Mouse (Mus musculus): ENCODE data around the gene Myh6.
"Not testable (repeated sequence)": the region's sequence is repeated elsewhere in the genome, so short reads cannot be mapped to it uniquely, and the experiment has no call there.

Myh6 gene

DNA sequence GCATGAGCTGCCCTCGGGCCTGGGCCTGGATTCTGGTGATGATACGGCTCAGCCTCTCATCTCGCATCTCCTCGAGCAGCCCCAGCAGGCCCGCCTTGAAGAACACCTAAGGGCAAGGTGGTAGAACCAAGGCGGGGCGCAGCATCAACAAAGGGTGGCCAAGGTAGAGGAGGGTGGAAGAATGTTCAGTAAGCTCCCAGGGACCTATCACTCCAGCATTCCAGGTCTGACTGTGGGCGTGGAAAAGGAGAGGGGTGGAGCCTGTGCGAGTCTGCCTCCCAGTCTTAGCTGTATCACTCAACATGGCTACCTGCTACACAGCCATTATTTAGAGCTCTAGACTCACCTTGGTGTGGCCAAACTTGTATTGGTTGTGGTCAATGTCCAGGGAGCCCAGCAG lies 10.2 kb downstream of the Myh6 start:
- DNase-seq (ENCODE audit: low spot score), result no peak

DNA sequence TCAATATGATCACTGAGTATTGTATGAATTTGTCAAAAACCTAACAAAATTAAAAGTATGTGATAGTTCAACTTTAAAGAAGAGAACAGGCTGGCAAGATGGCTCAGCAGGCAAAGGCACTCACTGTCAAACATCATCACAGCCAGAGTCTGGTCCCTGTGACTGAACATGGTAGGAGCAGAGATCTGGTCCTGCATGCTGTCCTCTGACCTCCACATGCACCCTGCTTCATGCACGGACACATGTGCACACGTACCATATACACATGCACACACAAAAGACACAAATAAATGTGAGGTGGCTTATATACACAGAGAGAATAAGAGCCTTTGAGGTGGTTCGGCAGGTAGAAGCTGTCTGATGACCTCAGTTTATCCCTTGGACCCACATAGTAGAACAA lies 11.2 kb downstream of the Myh6 start:
- no peak for DNase-seq (ENCODE audit: low spot score)

DNA sequence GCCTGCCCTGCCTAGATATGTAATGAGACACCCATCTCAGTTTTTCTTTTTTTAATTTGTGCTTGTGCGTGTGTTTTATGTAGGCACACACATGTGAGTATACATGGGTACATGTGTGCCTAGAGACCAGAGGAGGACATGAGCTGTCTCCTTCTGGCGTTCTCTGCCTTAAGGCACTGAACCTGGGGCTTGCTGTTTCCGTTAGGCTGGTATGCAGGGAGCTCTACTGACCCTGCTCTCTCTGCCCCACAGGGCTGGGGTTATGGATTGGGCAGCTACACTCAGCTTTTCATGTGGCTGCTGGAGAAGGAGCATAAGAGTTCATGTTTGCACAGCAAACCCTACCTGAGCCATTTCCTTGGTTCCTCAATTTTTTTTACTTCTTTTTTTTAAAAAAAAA lies 12.3 kb downstream of the Myh6 start:
- no peak for DNase-seq (ENCODE audit: low spot score)

DNA sequence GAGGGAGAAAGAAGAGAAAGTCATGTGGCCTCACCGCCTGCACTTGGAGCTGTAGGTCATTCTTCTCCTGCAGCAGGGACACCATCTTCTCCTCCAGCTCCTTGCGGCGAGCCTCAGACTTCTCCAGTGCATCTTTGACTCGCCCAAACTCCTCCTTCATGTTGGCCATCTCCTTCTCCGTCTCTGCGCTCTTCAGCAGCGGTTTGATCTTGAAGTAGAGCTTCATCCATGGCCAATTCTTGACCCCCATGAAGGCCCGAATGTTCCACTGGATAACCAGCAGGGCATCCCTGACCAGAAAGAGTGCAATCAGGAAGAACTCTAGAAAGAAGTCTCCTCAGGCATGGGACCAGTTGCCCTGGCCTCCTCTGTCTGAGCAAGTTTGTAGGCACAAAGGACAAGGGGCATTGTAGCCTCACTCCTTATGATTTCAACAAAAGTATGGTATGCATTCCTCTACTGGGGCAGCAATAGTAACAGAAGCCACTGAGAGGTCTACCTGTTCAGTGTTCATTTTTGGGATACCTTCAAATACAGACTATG lies 13.0 kb downstream of the Myh6 start:
- no peak for DNase-seq (ENCODE audit: low spot score)

DNA sequence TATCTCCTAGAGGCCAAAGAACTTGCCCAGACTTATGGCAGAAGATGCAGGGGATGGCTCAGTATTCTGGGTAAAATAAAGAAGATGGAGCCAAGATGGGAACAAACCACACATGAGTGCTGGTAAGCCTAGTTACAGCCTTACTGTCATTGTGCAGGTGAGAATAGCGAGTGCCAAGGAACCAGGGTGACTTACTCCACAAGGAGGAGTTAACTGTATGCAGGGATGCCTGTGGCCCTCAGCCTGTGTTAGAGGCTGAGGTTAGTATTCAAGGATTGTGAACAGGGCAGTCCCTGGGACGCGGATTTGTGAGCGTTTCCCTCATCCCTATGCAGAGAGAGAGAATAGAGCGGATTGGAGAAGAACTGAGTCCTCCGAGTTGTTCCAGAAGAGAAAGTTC lies 15.1 kb downstream of the Myh6 start:
- DNase-seq (ENCODE audit: low spot score), result no peak

DNA sequence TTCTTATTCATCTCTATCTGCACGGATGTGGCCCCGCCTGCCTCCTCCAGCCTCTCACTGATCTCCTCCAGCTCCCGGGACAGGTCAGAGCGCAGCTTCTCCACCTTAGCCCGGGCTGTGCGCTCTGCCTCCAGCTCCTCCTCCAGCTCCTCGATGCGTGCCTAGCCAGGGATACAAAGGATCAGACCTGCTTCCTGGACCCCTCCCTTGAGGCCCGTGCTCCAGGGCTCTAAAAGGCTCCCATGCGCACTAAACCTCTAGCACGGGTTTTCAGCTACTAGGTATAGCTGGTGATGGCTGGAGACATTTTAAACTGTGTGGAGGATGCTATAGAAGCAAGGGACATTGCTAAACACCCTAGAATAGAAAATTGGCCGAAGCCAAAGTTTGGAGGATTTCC lies 16.2 kb downstream of the Myh6 start:
- no peak for DNase-seq (ENCODE audit: low spot score)

DNA sequence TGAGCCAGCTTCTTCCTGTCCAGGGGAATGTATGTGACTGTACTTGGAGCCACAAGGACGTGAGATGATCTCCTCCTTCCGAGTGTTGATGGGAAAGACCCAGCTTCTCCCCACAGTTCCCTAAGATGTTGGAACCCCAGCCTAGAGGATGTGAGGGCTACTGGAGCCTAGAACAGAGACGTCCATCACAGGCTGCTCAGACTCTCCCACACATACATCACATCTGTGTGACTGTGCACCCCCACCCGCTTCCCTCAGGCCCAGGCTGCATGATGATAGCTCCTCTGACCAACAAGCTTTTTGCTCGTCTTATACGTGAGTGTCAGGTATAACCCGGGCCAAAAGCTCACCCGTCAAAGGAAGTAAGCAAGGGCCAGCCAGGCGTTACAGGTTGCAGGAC lies 17.9 kb downstream of the Myh6 start:
- no peak for DNase-seq (ENCODE audit: low spot score)

DNA sequence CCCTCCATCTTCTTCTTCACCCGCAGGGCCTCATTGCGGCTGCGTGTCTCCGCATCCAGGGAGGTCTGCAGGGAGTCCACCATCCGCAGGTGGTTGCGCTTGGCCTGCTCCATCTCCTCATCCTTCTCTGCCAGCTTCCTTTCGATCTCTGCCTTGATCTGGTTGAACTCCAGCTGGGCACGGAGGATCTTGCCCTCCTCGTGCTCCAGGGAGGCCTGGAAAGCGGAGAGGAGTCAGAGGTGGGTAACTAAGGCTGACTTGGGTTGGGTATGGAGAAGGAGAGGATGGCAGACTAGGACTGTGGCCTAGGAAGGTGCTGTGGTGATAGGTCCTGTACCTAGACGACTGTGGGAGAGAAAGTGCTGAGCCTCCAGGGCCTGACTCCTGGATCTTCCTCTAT lies 19.7 kb downstream of the Myh6 start:
- DNase-seq (ENCODE audit: low spot score), result not testable (repeated sequence)

DNA sequence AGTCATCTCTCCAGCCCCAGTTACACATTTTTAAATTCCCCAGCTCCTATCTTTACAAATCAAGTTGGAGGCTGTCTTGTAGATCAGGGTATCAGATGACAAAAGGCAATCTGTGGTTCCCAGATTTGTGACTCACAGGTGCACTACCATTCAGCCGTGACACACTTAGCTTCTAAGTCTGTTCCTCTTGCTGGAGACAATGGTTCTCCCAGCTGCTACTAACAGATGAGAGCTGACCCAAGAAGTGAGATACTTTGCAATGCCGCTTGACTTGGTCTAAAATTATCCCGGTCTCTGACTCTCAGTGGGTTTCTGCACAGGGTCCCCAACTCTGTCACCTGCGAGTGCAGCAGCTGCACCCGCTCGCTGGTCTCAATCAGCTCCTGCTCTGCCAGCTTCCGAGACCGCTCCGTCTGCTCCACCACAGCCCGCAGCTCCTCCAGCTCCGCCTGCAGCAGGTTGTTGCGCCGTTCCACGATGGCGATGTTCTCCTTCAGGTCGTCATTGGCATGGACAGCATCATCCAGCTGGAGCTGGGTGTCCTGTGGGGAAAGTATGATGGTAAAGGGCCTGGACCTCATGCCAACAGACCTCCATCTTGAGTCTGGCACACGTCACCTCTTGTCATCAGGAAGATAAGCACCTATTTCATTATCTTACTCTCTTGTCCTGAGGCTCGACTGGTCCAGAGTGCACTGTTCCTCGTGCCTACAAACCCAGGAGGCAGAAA lies 20.6 kb downstream of the Myh6 start:
- no peak for DNase-seq (ENCODE audit: low spot score)

DNA sequence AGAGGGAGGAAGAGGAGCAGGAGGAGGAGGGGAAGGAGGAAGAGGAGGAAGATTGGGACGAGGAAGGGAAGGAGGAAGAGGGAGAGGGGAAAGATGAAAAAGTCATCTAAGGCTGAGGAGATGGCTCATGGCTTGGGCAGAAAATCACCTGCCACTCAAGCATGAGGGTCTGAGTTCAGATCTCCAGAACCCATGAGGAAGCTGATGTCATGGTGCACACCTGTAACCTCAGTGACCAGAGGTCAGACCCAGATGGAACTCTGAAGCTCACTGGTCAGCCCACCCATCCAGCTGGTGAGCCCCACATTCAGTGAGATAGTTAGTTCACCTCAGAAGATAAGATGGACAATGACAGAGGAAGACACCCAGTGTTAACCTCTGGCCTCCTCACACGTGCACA lies 21.8 kb downstream of the Myh6 start:
- no peak for DNase-seq (ENCODE audit: low spot score)

DNA sequence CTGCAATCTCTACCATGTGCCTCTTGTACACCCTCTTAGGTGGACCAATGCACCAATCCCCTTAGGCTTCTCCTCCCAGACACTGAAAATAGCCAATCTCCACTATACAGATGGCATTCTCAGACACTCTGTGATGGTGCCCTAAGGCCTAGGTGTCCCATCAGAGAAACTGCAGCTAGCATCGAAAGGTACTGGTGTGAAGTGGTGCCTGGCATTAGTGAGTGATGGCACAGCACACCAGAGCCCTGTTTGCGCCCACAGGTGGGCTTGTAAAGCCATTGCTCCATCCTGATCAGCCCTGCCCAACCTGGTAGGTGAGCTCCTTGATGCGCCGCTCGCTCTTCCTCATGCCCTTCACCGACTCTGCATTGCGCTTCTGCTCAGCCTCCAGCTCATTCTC lies 22.8 kb downstream of the Myh6 start:
- no peak for DNase-seq (ENCODE audit: low spot score)

DNA sequence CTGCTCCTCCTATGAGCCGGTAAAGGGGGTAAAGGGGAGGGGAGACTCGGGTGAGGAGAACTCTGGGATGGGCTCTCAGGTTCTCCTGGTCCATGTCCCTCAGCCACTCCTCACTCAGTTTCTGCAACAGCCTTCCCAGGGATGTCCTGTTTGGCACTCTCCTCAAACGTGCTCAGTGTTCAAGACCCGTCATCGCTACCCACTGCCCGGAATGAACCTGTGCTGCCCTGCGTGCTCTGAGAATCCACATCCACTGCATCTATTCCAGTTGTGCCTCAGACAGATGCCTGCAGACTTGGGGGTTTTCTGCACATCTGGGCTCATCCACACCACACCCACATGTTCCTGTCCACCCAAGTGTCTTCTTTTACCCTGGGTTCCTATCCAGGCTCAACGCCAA lies 24.2 kb downstream of the Myh6 start:
- no peak for DNase-seq (ENCODE audit: low spot score)

DNA sequence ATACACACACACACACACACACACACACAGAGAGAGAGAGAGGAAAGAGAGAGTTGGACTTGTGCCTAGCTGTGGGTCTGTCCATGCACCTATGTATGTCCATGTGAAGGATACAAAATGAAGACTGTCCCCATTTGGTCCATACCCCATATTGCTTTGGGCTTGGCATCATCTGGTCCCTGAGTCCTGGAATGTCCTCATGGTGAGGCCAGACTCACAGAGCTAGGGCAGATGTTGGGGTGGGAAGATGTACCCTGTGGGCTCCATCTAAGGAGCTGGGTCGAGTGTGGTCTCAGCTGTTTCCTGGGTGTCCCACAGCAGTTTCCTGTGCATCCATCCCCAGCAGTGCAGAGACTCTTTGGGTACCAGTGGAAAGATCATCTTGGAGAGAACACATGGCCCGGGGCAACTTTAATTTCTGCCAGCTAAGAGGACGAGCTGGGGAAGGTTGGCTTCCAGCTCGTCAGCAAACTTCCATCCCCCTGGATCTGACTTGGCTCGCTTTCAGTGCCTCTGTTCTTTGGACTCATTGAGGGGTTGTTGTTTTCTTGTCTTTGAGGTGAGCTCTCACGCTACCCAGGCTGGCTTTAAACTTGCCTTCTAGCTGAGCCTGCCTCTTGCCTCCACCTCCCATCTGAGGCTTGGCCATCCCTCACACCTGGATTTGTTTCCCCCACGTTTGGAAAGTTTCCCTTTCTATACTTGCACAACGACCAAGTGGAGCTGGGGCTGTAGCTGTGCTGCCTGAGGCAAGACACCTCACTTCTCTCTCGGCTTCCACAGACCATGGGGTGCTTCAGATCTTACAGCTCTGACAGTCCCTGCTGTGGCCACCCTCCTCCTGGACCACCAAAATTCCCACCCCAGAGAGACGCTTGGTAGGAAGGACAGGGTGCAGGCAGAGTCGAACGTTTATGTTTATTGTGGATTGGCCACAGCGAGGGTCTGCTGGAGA lies 25.4 kb downstream of the Myh6 start:
- DNase-seq (ENCODE audit: low spot score), result no peak

DNA sequence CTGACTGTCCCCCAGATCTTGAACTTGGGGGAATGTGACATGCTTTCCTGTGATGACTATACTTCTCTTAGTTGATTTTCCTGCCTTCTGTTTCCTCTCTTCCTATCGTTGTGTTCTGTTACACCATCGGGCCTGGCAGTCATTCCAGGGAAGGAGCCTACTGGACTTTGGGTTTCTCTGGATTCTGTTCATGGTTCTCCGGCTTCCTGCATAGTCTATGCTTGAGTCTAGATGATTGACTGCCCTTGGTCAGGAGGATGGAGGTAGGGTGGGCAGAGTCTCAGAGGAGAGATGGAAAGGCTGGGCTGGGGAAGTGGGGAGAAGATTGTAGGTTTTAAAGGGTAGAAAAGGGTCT lies 26.6 kb downstream of the Myh6 start:
- no peak for DNase-seq (ENCODE audit: low spot score)

DNA sequence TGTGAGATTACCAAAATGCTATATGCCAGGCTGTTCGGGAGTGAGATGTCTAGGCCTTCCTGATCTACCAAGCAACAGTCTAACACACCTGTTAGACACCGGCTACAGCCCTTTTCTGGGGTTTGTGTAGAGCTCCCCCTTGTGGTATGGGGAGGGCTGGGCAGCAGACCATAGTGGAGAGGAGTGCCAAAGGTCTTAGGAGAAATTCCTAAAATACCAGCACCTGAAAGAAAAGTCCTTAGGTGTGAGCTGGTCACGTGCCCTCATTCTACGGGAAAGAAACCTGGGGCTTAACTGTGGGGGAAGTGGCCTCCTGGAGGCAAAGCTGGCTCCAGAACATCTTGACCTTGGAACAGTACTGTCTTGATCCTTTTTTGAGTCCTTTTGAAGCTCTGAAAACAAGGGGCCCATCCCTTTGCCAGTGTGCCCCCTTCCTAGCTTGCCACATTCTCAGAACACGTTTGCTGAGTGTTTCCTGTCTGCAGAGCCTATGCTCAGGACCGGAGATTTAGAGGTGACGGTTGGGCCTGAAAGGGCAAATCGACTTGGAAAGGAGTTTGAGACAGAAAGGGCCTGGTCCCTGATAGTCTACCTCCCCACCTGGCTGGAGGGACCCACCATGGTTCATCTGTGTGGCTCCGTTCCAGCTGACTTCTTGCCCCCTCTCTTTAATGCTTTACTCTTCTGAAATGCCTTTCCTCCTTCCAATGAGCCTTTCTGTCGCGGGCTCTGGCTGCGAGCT lies 27.1 kb downstream of the Myh6 start:
- DNase-seq (ENCODE audit: low spot score), result peak; percentile 44

DNA sequence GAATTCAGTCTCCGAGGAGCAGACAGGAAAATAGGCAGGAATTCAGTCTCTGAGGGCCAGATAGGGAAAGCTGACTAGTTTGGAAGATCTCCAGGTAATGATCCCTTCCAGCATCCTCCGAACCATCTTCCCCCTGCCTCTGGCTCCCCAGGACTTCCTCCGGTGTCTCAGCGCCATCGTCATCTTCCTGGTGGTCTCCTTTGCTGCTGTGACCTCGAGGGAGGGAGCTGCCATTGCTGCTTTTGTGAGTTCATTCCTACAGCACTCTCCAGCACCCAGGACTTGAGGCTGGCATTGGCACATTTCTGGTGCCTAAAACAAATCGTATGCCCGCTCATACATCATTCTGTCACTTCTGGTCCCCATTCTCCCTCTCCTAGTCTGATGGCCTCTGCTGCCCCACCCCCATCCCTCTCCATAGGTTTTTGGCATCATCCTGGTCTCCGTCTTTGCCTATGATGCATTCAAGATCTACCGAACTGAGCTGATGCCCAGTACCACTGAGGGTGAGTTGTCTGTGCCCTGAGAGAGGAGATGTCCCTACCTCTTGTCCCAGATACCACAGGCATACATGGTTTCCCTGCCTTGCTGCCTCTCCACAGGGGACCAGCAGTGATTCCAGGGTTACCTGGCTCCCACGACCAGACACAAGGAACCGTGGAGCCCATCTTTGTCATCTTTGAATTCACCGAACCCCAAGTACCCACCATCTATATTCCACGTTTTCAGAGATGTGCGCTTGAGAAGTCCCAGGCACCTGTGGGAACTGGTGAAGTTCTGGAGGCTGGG lies 28.1 kb downstream of the Myh6 start:
- DNase-seq (ENCODE audit: low spot score), result no peak

DNA sequence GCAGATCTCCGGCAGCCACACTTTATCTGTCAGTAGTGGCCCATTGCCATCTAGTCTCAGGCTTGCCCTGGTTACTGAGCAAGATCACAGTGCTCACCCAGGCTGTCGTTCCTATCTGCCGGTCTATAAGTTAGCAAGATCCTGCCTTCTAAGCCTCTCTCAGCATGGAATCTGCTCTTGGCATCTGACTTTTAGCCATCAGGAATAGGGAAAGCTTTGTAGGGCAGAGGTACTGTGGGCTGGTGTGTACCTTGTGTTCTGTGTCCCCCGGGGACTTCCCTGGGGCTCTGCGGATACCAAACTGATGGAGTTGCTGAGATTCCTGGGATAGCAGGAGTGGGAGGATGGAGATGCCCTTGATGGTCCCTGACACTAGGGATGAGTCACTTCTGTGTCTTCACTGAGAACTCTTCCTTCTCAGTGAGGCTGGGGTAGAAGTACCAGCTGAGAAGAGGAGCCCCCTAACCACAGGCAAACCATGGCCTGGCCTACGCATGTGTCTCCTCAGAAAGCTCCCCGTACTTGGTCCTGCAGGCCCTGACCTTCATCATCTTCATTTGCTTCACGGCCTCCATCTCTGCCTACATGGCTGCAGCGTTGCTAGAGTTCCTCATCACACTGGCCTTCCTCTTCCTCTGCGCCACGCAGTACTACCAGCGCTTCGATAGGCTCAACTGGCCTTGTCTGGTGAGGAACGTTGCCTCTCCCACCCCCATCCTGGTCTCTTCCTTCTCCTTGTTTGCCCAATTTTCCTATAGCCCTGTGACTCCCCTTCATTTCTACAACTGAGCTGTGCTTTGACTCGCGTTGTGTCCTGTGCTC lies 29.2 kb downstream of the Myh6 start:
- no peak for DNase-seq (ENCODE audit: low spot score)

DNA sequence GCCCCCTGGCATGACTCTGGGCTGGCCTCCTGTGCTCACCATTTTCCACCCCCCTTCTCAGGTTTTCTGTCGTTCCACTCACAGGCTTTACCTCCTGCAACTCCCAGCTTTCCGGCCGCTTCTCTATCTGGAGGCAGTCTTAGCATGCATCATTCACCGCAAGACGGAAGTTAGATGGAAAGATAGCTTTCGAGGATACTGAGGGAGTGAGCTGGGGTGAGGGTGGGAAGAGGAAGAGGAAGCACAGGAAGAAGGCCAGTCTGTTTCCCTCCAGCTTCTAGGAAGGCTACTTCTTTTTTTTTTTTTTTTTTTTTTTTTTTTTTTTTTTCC lies 29.9 kb downstream of the Myh6 start:
- DNase-seq (ENCODE audit: low spot score), result no peak

DNA sequence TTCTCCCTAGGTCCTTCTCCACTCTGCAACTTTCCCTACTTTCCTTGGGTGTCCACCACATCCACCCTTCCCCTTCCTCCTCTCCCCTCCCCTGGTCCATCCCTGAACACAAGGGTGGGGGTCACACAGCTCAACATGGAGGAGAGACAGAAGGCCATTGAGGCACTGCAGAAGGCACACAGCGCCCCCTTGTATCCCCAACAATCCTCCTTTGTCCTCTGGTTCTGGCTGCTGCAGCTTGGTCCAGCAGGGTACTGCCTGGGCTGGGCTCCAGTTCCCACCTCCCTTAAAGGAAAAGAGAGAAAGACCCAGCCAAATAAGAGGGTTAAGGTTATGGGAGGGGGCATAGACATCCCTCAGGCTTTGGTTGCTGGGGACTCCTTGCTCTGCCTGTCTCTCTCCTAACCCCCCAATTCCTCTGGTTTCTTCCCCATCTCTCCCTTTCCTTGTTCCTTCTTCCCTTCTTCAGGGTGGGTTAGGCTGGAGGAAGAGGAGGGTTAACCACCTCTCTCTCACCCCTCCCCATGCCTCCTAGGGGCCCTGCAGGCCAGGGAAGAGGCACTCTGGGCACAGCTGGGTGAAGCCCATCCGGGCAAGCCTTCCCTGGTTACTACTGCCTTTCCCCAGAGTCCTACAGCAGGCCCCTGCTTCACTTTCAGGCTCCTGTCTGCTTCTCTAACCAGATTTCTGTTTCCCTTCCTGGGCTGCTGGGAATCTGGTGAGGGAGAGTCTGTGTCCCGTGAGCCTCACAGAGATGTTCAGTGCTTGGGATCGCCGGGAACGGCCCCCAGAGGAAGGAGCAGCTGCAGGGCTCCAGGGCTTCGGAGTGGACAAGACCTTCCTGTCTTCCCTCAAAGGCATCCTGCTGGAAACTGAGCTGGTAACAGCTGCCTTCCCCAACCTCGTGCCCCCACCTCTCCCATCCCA lies 30.6 kb downstream of the Myh6 start, which contains the start of gene Cmtm5:
Cmtm5 (plus strand) TSS at position 358 of the 927 bp plus-strand sequence.
- peak; percentile 82 for DNase-seq (ENCODE audit: low spot score)

DNA sequence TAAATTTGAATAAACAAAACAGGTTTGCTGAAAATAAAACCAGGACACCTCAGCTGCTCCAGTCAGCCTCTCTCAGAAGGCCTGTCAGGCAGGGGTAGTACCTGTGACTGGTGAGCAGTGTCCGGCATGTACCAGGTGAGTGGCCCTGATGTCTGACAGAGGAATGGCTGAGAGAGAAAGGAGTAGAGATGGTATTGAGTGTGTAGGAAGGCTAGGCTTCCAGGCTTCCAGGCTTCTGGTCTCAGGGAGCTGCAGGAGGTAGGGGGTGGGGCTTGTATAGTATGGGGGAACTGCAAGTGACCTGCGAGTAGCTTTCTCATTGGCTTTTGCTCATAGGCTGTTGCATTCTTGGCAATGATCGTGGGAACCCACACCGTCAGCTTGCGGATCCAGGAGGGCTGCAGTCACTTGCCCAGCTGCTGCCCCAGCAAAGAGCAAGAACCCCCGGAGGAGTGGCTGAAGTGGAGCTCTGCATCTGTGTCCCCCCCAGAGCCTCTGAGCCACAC lies 34.0 kb downstream of the Myh6 start, which contains the start of gene Il25:
Il25 (plus strand) TSS at position 51 of the 506 bp plus-strand sequence.
- no peak for DNase-seq (ENCODE audit: low spot score)
